Mouse (Mus musculus): ENCODE results near the gene B4galt2. TPM values are rescaled to one million over a fixed set of nuclear protein-coding genes. Genes with fewer than 3 reads are reported as not detected.

The B4galt2 gene
- polyA plus RNA-seq, 1 experiment from 2014 or later, result 5.2 TPM

GRCm38 (mm10) chr4:117844467-117844866 is 38.8 kb downstream of the B4galt2 start:
- no peak overlapping the region for H3K9ac ChIP-seq
- no peak overlapping the region for H3K4me2 ChIP-seq
- no peak for ATAC-seq
- no peaks in the 10 kb centered on the region for H3K9me3 ChIP-seq (replicated peaks)
- H3K27me3 ChIP-seq (replicated peaks), result 0 out of 2 replicates have a peak, but pooled peaks cover 5% of the 10 kb centered on the region
- H3K27ac ChIP-seq, result no peak overlapping the region; the same call in 1 of the 2 replicates
- WGBS (ENCODE audit: insufficient replicate concordance), result 87% methylated on average over 5 of the region's 5 CpGs
- H3K36me3 ChIP-seq, result peaks cover 100% of the 10 kb centered on the region
- peaks cover 49% of the 10 kb centered on the region for H3K4me1 ChIP-seq
- no peak overlapping the region for H3K4me3 ChIP-seq

GRCm38 (mm10) chr4:117843101-117843500 is 40.2 kb downstream of the B4galt2 start:
- peaks cover 100% of the 10 kb centered on the region for H3K36me3 ChIP-seq
- H3K27me3 ChIP-seq (replicated peaks), result no peaks in the 10 kb centered on the region
- H3K27ac ChIP-seq, result no peak overlapping the region
- no peak overlapping the region for H3K9ac ChIP-seq
- no peaks in the 10 kb centered on the region for H3K9me3 ChIP-seq (replicated peaks)
- no peak overlapping the region for H3K4me3 ChIP-seq
- peaks cover 54% of the 10 kb centered on the region for H3K4me1 ChIP-seq
- no peak overlapping the region for H3K4me2 ChIP-seq
- ATAC-seq, result no peak
- 90% methylated on average over 5 of the region's 5 CpGs for WGBS (ENCODE audit: insufficient replicate concordance)

- Histone ChIP-seq H3K27me3 (replicated peaks) (no peaks in the 10 kb centered on the region), H3K4me1 (peaks cover 55% of the 10 kb centered on the region), H3K4me3 (no peak overlapping the region), H3K36me3 (peaks cover 99% of the 10 kb centered on the region), H3K4me2 (no peak overlapping the region), H3K9ac (no peak overlapping the region), H3K27ac (peak overlapping the region; percentile 36; the same call in 1 of the 2 replicates), H3K9me3 (replicated peaks) (no peaks in the 10 kb centered on the region)
- 81% methylated on average over 3 of the region's 3 CpGs for WGBS (ENCODE audit: insufficient replicate concordance)
- no peak for ATAC-seq
Measured at GRCm38 (mm10) chr4:117841566-117841965, 41.7 kb downstream of the B4galt2 start.

- no peaks in the 10 kb centered on the region for H3K9me3 ChIP-seq (replicated peaks)
- peaks cover 52% of the 10 kb centered on the region for H3K4me1 ChIP-seq
- H3K9ac ChIP-seq, result 0 out of 2 replicates have a peak overlapping the region, but pooled peaks have one; percentile 10
- no peaks in the 10 kb centered on the region for H3K27me3 ChIP-seq (replicated peaks)
- H3K27ac ChIP-seq, result 0 out of 2 replicates have a peak overlapping the region, but pooled peaks have one; percentile 45
- no peak overlapping the region for H3K4me3 ChIP-seq
- peaks cover 91% of the 10 kb centered on the region for H3K36me3 ChIP-seq
- no peak for ATAC-seq
- H3K4me2 ChIP-seq, result no peak overlapping the region
- 94% methylated on average over 5 of the region's 5 CpGs for WGBS (ENCODE audit: insufficient replicate concordance)
Measured at GRCm38 (mm10) chr4:117840821-117841220, 42.5 kb downstream of the B4galt2 start.

GRCm38 (mm10) chr4:117839366-117839765 is 43.9 kb downstream of the B4galt2 start:
- Histone ChIP-seq H3K27me3 (replicated peaks) (no peaks in the 10 kb centered on the region), H3K27ac (peak overlapping the region; percentile 66), H3K4me2 (peak overlapping the region; percentile 93), H3K9ac (peak overlapping the region; percentile 44; the same call in 1 of the 2 replicates), H3K4me1 (peaks cover 57% of the 10 kb centered on the region), H3K36me3 (peaks cover 77% of the 10 kb centered on the region), H3K4me3 (no peak overlapping the region), H3K9me3 (replicated peaks) (no peaks in the 10 kb centered on the region)
- WGBS (ENCODE audit: insufficient replicate concordance), result 84% methylated on average over 6 of the region's 6 CpGs
- ATAC-seq, result no peak

GRCm38 (mm10) chr4:117837271-117837670 is 46.0 kb downstream of the B4galt2 start:
- peak overlapping the region; percentile 97 for H3K9ac ChIP-seq
- peak overlapping the region; percentile 98 for H3K27ac ChIP-seq
- H3K36me3 ChIP-seq, result peaks cover 56% of the 10 kb centered on the region
- no peaks in the 10 kb centered on the region for H3K27me3 ChIP-seq (replicated peaks)
- peaks cover 78% of the 10 kb centered on the region for H3K4me1 ChIP-seq
- no peaks in the 10 kb centered on the region for H3K9me3 ChIP-seq (replicated peaks)
- 59% methylated on average over 4 of the region's 4 CpGs for whole genome bisulfite sequencing (ENCODE audit: insufficient replicate concordance)
- no peak for ATAC-seq
- peak overlapping the region; percentile 93 for H3K4me2 ChIP-seq
- H3K4me3 ChIP-seq, result peak overlapping the region; percentile 93

- peak; percentile 79 for ATAC-seq
- Histone ChIP-seq H3K9me3 (replicated peaks) (no peaks in the 10 kb centered on the region), H3K4me3 (peak overlapping the region; percentile 93), H3K4me1 (peaks cover 84% of the 10 kb centered on the region), H3K9ac (peak overlapping the region; percentile 97), H3K27ac (peak overlapping the region; percentile 98), H3K27me3 (replicated peaks) (no peaks in the 10 kb centered on the region), H3K4me2 (peak overlapping the region; percentile 93), H3K36me3 (peaks cover 46% of the 10 kb centered on the region)
- WGBS (ENCODE audit: insufficient replicate concordance), result 2% methylated on average over 37 of the region's 48 CpGs
Measured at GRCm38 (mm10) chr4:117836204-117836767, 47.0 kb downstream of the B4galt2 start.

GRCm38 (mm10) chr4:117835531-117836111 is 47.7 kb downstream of the B4galt2 start:
- peak overlapping the region; percentile 98 for H3K27ac ChIP-seq
- ATAC-seq, result peak; percentile 55
- H3K27me3 ChIP-seq (replicated peaks), result no peaks in the 10 kb centered on the region
- peak overlapping the region; percentile 93 for H3K4me3 ChIP-seq
- H3K4me1 ChIP-seq, result peaks cover 84% of the 10 kb centered on the region
- H3K36me3 ChIP-seq, result peaks cover 39% of the 10 kb centered on the region
- H3K9me3 ChIP-seq (replicated peaks), result no peaks in the 10 kb centered on the region
- WGBS (ENCODE audit: insufficient replicate concordance), result under 1% methylated on average over 60 of the region's 60 CpGs
- peak overlapping the region; percentile 97 for H3K9ac ChIP-seq
- peak overlapping the region; percentile 93 for H3K4me2 ChIP-seq

GRCm38 (mm10) chr4:117834845-117835530 is 48.3 kb downstream of the B4galt2 start:
- H3K36me3 ChIP-seq, result peaks cover 33% of the 10 kb centered on the region

GRCm38 (mm10) chr4:117834457-117834844 is 48.8 kb downstream of the B4galt2 start, which contains the start of gene Slc6a9:
TSS of gene Slc6a9 (plus strand) at chr4:117834506.
- no peak for ATAC-seq
- H3K4me1 ChIP-seq, result peaks cover 84% of the 10 kb centered on the region
- peak within 1 kb of the TSS; percentile 93 for H3K4me2 ChIP-seq
- H3K9ac ChIP-seq, result peak within 1 kb of the TSS; percentile 97
- H3K27ac ChIP-seq, result peak within 1 kb of the TSS; percentile 98
- H3K27me3 ChIP-seq (replicated peaks), result no peaks in the 10 kb centered on the region
- no peaks in the 10 kb centered on the region for H3K9me3 ChIP-seq (replicated peaks)
- peak within 1 kb of the TSS; percentile 93 for H3K4me3 ChIP-seq
- peaks cover 27% of the 10 kb centered on the region for H3K36me3 ChIP-seq
- WGBS (ENCODE audit: insufficient replicate concordance), result 42% methylated on average over 3 of the region's 3 CpGs

More at GRCm38 (mm10) chr4:117834845-117835530, 48.3 kb downstream of the B4galt2 start:
- Histone ChIP-seq H3K4me2 (peak overlapping the region; percentile 93), H3K4me3 (peak overlapping the region; percentile 93), H3K27ac (peak overlapping the region; percentile 98), H3K9me3 (replicated peaks) (no peaks in the 10 kb centered on the region), H3K27me3 (replicated peaks) (no peaks in the 10 kb centered on the region), H3K9ac (peak overlapping the region; percentile 97), H3K4me1 (peaks cover 84% of the 10 kb centered on the region)
- peak; percentile 44 for ATAC-seq
- 2% methylated on average over 36 of the region's 36 CpGs for WGBS (ENCODE audit: insufficient replicate concordance)

- Histone ChIP-seq H3K9me3 (replicated peaks) (no peaks in the 10 kb centered on the region), H3K4me3 (peak overlapping the region; percentile 35), H3K4me2 (peak overlapping the region; percentile 88), H3K27me3 (replicated peaks) (peaks cover 22% of the 10 kb centered on the region), H3K36me3 (peaks cover 5% of the 10 kb centered on the region), H3K27ac (peak overlapping the region; percentile 98), H3K4me1 (peaks cover 69% of the 10 kb centered on the region), H3K9ac (peak overlapping the region; percentile 97)
- WGBS (ENCODE audit: insufficient replicate concordance), result 23% methylated on average over 9 of the region's 9 CpGs
- peak; percentile 63 for ATAC-seq
Measured at GRCm38 (mm10) chr4:117831920-117832691, 51.2 kb downstream of the B4galt2 start.
